Mouse (Mus musculus) gastrocnemius, postnatal 36 days (tissue): ENCODE measurements around the gene Ppp1r16b. TPM values are rescaled to one million over a fixed set of nuclear protein-coding genes. Genes with fewer than 3 reads are reported as not detected.

ENCODE experiments used
- DNase-seq, 2 experiments: peaks; one replicate each; pipeline ENCODE4 v3.0.0; 2022
- intact Hi-C: fragments of 180-260 bp; cut with DNase I; formaldehyde crosslinking; loops from one replicate; pipeline ENCODE4 v1.15.1; 2025
- total RNA-seq, 2 experiments: library from RNA; stranded (reverse); gene quantifications; 2 replicates each; pipeline ENCODE4 v1.2.3; 2021

Ppp1r16b gene
- total RNA-seq, 2 experiments from 2014 or later = 3.5 to 3.6 TPM

- peak; percentile 15 to 26 for DNase-seq
- intact Hi-C loops = loop anchor here (5.0 kb wide), 1 partner anchor 75 kb away; no protein-coding TSS in a partner anchor
Observed at GRCm38 (mm10) chr2:158667022-158667670, 1.9 kb downstream of the Ppp1r16b start.

- intact Hi-C loops = loop anchor here (5.0 kb wide), 1 partner anchor 74 kb away; no protein-coding TSS in a partner anchor
Observed at GRCm38 (mm10) chr2:158667671-158668432, 2.7 kb downstream of the Ppp1r16b start.

GRCm38 (mm10) chr2:158668433-158669010 is 3.3 kb downstream of the Ppp1r16b start:
- intact Hi-C loops = loop anchor here (5.0 kb wide), 1 partner anchor 74 kb away; no protein-coding TSS in a partner anchor
- DNase-seq = no peak

More at GRCm38 (mm10) chr2:158667671-158668432, 2.7 kb downstream of the Ppp1r16b start:
- peak in 1 of 2 experiments; percentile 28 for DNase-seq

GRCm38 (mm10) chr2:158669199-158670195 is 4.3 kb downstream of the Ppp1r16b start:
- intact Hi-C loops = loop anchor here (5.0 kb wide), 1 partner anchor 73 kb away; no protein-coding TSS in a partner anchor

GRCm38 (mm10) chr2:158670571-158670970 is 5.4 kb downstream of the Ppp1r16b start:
- intact Hi-C loops = no loop called here
- no peak for DNase-seq

More at GRCm38 (mm10) chr2:158669199-158670195, 4.3 kb downstream of the Ppp1r16b start:
- no peak for DNase-seq

GRCm38 (mm10) chr2:158672829-158673228 is 7.6 kb downstream of the Ppp1r16b start:
- DNase-seq = no peak
- intact Hi-C loops = no loop called here

- intact Hi-C loops = no loop called here
- no peak for DNase-seq
Observed at GRCm38 (mm10) chr2:158673493-158673892, 8.3 kb downstream of the Ppp1r16b start.

- no peak for DNase-seq
- intact Hi-C loops = no loop called here
Observed at GRCm38 (mm10) chr2:158674131-158674530, 8.9 kb downstream of the Ppp1r16b start.

- DNase-seq = no peak
- intact Hi-C loops = no loop called here
Observed at GRCm38 (mm10) chr2:158674759-158675158, 9.6 kb downstream of the Ppp1r16b start.

GRCm38 (mm10) chr2:158675161-158675560 is 10.0 kb downstream of the Ppp1r16b start:
- intact Hi-C loops = no loop called here
- no peak for DNase-seq

- intact Hi-C loops = no loop called here
- DNase-seq = no peak
Observed at GRCm38 (mm10) chr2:158675907-158676533, 10.8 kb downstream of the Ppp1r16b start.

- intact Hi-C loops = no loop called here
- no peak for DNase-seq
Observed at GRCm38 (mm10) chr2:158677946-158678345, 12.7 kb downstream of the Ppp1r16b start.

- intact Hi-C loops = no loop called here
- DNase-seq = no peak
Observed at GRCm38 (mm10) chr2:158679091-158679490, 13.9 kb downstream of the Ppp1r16b start.

GRCm38 (mm10) chr2:158680357-158680889 is 15.2 kb downstream of the Ppp1r16b start:
- DNase-seq = no peak

GRCm38 (mm10) chr2:158681714-158682113 is 16.5 kb downstream of the Ppp1r16b start:
- DNase-seq = no peak
- intact Hi-C loops = no loop called here

More at GRCm38 (mm10) chr2:158680357-158680889, 15.2 kb downstream of the Ppp1r16b start:
- intact Hi-C loops = no loop called here

GRCm38 (mm10) chr2:158682344-158683037 is 17.3 kb downstream of the Ppp1r16b start:
- intact Hi-C loops = no loop called here
- no peak for DNase-seq

- intact Hi-C loops = no loop called here
Observed at GRCm38 (mm10) chr2:158683038-158683413, 17.8 kb downstream of the Ppp1r16b start.

GRCm38 (mm10) chr2:158684247-158684843 is 19.1 kb downstream of the Ppp1r16b start:
- no peak for DNase-seq
- intact Hi-C loops = no loop called here

More at GRCm38 (mm10) chr2:158683038-158683413, 17.8 kb downstream of the Ppp1r16b start:
- DNase-seq = no peak
